Mouse (Mus musculus): Measurements from ENCODE around the gene Itgb8.

- TF ChIP-seq POLR2A (IDR thresholded peaks at IDR 0.05; ENCODE audit: borderline replicate concordance, insufficient read depth, low read length) (no peak), CTCF (IDR thresholded peaks at IDR 0.05; ENCODE audit: borderline replicate concordance, insufficient read depth, low read depth, low read length) (no peak)
These were observed 6.8 kb downstream of the Itgb8 start for GRCm38 (mm10) chr12:119231831-119232230.

Data from cerebellum, adult 2 months (tissue).